Mouse (Mus musculus) ES-Bruce4 (cell line): ENCODE results near the gene Nr2f6.

ENCODE experiments used
- CTCF ChIP-seq: IDR thresholded peaks from one replicate; pipeline ENCODE4 v1.8.1; 2011; ENCODE audit warnings: low read depth, low read length
- EP300 ChIP-seq: IDR thresholded peaks from 2 replicates; pipeline ENCODE4 v1.6.1; 2011; ENCODE audit warnings: low read depth, low read length; ENCODE audit not compliant: insufficient read depth
- POLR2A ChIP-seq: IDR thresholded peaks from one replicate; pipeline ENCODE4 v1.8.1; 2011; ENCODE audit warnings: low read length; ENCODE audit not compliant: insufficient read depth

GRCm38 (mm10) chr8:71392391-71392790 lies 10.6 kb upstream of the Nr2f6 start:
- TF ChIP-seq POLR2A (no peak), CTCF (no peak), EP300 (no peak)
